Mouse (Mus musculus): ENCODE measurements around the gene Abhd10. TPM values are rescaled to one million over a fixed set of nuclear protein-coding genes. Genes with fewer than 3 reads are reported as not detected.

Gene Abhd10
- polyA plus RNA-seq (2012; fragmentation: generic; extraction: Trizol), result 1 to 10 TPM; 2.1 to 6.1 TPM

GRCm38 (mm10) chr16:45742615-45743476, at the start of gene Abhd10:
Gene Abhd10 (minus strand): TSS chr16:45742955.

DNA sequence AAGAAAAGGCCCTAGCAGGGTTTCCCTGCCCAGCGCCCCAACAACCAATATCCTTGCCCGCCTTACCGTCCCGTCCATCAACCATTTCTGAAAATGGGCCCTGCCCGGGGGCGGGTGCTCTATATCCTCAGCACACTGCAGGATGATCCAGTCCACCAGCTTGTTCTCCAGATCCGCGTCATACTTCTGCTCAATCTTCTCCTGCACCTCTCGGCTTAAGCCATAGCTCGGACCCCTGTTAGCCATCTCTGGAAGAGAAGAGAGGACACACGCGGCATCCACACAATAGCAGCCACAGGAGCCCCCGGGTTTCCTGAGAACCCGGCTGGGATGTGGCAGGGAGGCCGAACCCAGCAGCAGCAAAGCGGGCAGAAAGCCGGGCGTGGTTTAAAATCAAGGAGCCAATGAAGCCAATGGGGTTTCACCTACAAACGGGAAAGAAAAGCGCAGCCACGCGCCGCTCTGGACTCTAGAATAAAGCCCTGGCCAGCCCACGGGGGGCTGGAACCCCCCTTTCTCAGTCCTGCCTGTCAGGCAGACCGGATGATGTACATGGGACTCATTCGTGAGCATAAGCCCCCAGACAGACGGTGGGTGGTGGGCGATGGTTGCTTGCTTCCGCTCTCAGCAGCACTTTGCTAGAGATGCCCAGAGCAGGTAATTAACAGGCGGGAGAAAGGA, 18.6 kb downstream of the Abhd10 start, which contains the start of gene Tagln3:
Gene Tagln3, minus strand, starts transcription at position 548 of the 681 bp plus-strand sequence.

GRCm38 (mm10) chr16:45693558-45693957, 49.2 kb downstream of the Abhd10 start, which contains the start of gene Tmprss7:
Gene Tmprss7 (minus strand): TSS chr16:45693658.

Other genes starting within 250 kb of the Abhd10 start
- gene Gm609, start 250.0 kb downstream of the Abhd10 start, polyA plus RNA-seq (2012; fragmentation: generic; extraction: Trizol), result under 1 TPM in 1 of 2 experiments, not detected in 1; 0.01 TPM
- not detected for gene Gm17783, start 210.9 kb downstream of the Abhd10 start, polyA plus RNA-seq (2012; fragmentation: generic; extraction: Trizol)
- not detected for gene Slc9c1, start 207.6 kb downstream of the Abhd10 start, polyA plus RNA-seq (2012; fragmentation: generic; extraction: Trizol)
- gene Gcsam, start 132.6 kb downstream of the Abhd10 start, polyA plus RNA-seq (2012; fragmentation: generic; extraction: Trizol), result not detected
- gene BC016579, start 88.9 kb downstream of the Abhd10 start, polyA plus RNA-seq (2012; fragmentation: generic; extraction: Trizol), result not detected
- under 1 TPM in 1 of 2 experiments, not detected in 1; 0.02 TPM for gene Tmprss7, start 49.3 kb downstream of the Abhd10 start, polyA plus RNA-seq (2012; fragmentation: generic; extraction: Trizol)
- under 1 TPM in 1 of 2 experiments, not detected in 1; 0.35 TPM for gene Tagln3, start 18.3 kb downstream of the Abhd10 start, polyA plus RNA-seq (2012; fragmentation: generic; extraction: Trizol)
- gene Phldb2, start 210.6 kb upstream of the Abhd10 start, polyA plus RNA-seq (2012; fragmentation: generic; extraction: Trizol), result 10 to 100 TPM in 1 of 2 experiments, under 1 TPM in 1; 0.70 to 13.9 TPM

All from C3H10T1/2 (cell line).